Mouse (Mus musculus) MEL (cell line): Measurements from ENCODE around the gene Uso1.

Experiments used
- MAFK ChIP-seq: IDR thresholded peaks from 2 replicates; pipeline ENCODE4 v1.6.1; 2011; ENCODE audit warnings: low read depth, mild to moderate bottlenecking, low read length, improper control_type of control experiment, borderline replicate concordance
- MEF2A ChIP-seq: IDR thresholded peaks from 2 replicates; pipeline ENCODE4 v1.6.1; 2014; ENCODE audit warnings: low read depth, mild to moderate bottlenecking, inconsistent platforms, low read length, improper control_type of control experiment; ENCODE audit not compliant: poor library complexity, insufficient replicate concordance, severe bottlenecking; ENCODE audit errors: extremely low read depth
- POLR2AphosphoS5 ChIP-seq: IDR thresholded peaks from 2 replicates; pipeline ENCODE4 v1.6.1; 2012; ENCODE audit warnings: low read depth, borderline replicate concordance, mild to moderate bottlenecking, inconsistent platforms, low read length, moderate library complexity, mixed read lengths
- ZKSCAN1 ChIP-seq: IDR thresholded peaks from 2 replicates; pipeline ENCODE4 v1.6.1; 2012; ENCODE audit warnings: low read depth, mild to moderate bottlenecking, inconsistent platforms, low read length, improper control_type of control experiment, moderate library complexity

- no peak for TF ChIP-seq MAFK
- TF ChIP-seq POLR2AphosphoS5, result no peak
- TF ChIP-seq MEF2A, result no peak
- TF ChIP-seq ZKSCAN1, result no peak
These were observed 4.0 kb downstream of the Uso1 start for GRCm38 (mm10) chr5:92141696-92142095.
